Mouse (Mus musculus) stomach, embryonic 16.5 days (tissue): Measurements from ENCODE around the gene Rtkn. TPM values are rescaled to one million over a fixed set of nuclear protein-coding genes. Genes with fewer than 3 reads are reported as not detected.
"Not testable (repeated sequence)": the region's sequence is repeated elsewhere in the genome, so short reads cannot be mapped to it uniquely, and the experiment has no call there.

ENCODE experiments used
- ATAC-seq: fragments of 200-750 bp; cut with Nextera tagmentation; 2 replicates; pipeline ENCODE4 v1.8.0; 2017; ENCODE audit warnings: moderate number of reproducible peaks, moderate TSS enrichment; ENCODE audit not compliant: insufficient read depth, low FRiP score
- H3K27ac ChIP-seq: fragments of 300-500 bp; sonication (generic); 2 replicates; pipeline ENCODE4 v1.5.1; 2014; ENCODE audit warnings: low read length
- H3K27me3 ChIP-seq: fragments of 300-500 bp; sonication (generic); 2 replicates; pipeline ENCODE4 v1.6.1; 2014; ENCODE audit warnings: low read length, control low read depth, mixed read lengths; ENCODE audit not compliant: control insufficient read depth, insufficient read depth
- H3K36me3 ChIP-seq: fragments of 300-500 bp; sonication (generic); 2 replicates; pipeline ENCODE4 v1.6.1; 2014; ENCODE audit warnings: low read length; ENCODE audit not compliant: control insufficient read depth, insufficient read depth
- H3K4me1 ChIP-seq: fragments of 300-500 bp; sonication (generic); 2 replicates; pipeline ENCODE4 v1.6.1; 2014; ENCODE audit warnings: low read length, control low read depth, mixed read lengths; ENCODE audit not compliant: control insufficient read depth, insufficient read depth
- H3K4me2 ChIP-seq: fragments of 300-500 bp; sonication (generic); 2 replicates; pipeline ENCODE4 v1.6.1; 2014; ENCODE audit warnings: low read depth, low read length, mixed read lengths
- H3K4me3 ChIP-seq: fragments of 300-500 bp; sonication (generic); replicated peaks from 2 replicates; pipeline ENCODE4 v1.5.1; 2014; ENCODE audit warnings: mild to moderate bottlenecking, low read length
- H3K9ac ChIP-seq: fragments of 300-500 bp; sonication (generic); 2 replicates; pipeline ENCODE4 v1.6.1; 2014; ENCODE audit warnings: low read length
- H3K9me3 ChIP-seq: fragments of 300-500 bp; sonication (generic); replicated peaks from 2 replicates; pipeline ENCODE4 v1.6.1; 2016; ENCODE audit warnings: low read length, control low read depth; ENCODE audit not compliant: control insufficient read depth
- WGBS: fragments of 180-500 bp; shearing (Covaris S2); extraction: QIAGEN DNeasy Blood & Tissue Kit; methylation state at CpG from one replicate; pipeline ENCODE4 v1.1.7; 2014; 5-methylcytosine and 5-hydroxymethylcytosine counted together
- polyA plus RNA-seq: library from polyadenylated mRNA; unstranded; fragments of >200 nt; fragmentation: Nextera tagmentation; extraction: Ambion mirVana; gene quantifications from 2 replicates; pipeline ENCODE4 v1.2.1, GENCODE M21; 2015

Rtkn gene
- polyA plus RNA-seq, 1 experiment from 2014 or later = 39.7 TPM

GRCm38 (mm10) chr6:83145209-83145608 lies 9.9 kb downstream of the Rtkn start:
- Histone ChIP-seq H3K4me3 (no peak overlapping the region), H3K27ac (no peak overlapping the region), H3K9ac (no peak overlapping the region), H3K4me2 (no peak overlapping the region), H3K27me3 (no peaks in the 10 kb centered on the region), H3K4me1 (peaks cover 13% of the 10 kb centered on the region), H3K36me3 (0 out of 2 replicates have a peak, but pooled peaks cover 4% of the 10 kb centered on the region), H3K9me3 (no peaks in the 10 kb centered on the region)
- ATAC-seq = no peak
- WGBS = 41% methylated on average over 2 of the region's 2 CpGs

GRCm38 (mm10) chr6:83145805-83146204 lies 10.5 kb downstream of the Rtkn start:
- ATAC-seq = no peak
- Histone ChIP-seq H3K36me3 (0 out of 2 replicates have a peak, but pooled peaks cover 4% of the 10 kb centered on the region), H3K27me3 (no peaks in the 10 kb centered on the region), H3K9me3 (no peaks in the 10 kb centered on the region), H3K4me2 (no peak overlapping the region), H3K9ac (0 out of 2 replicates have a peak overlapping the region, but pooled peaks have one; percentile 25), H3K4me3 (no peak overlapping the region), H3K27ac (peak overlapping the region; percentile 21; the same call in 1 of the 2 replicates), H3K4me1 (peaks cover 13% of the 10 kb centered on the region)
- 62% methylated on average over 9 of the region's 9 CpGs for WGBS

- Histone ChIP-seq H3K9me3 (no peaks in the 10 kb centered on the region), H3K36me3 (0 out of 2 replicates have a peak, but pooled peaks cover 4% of the 10 kb centered on the region), H3K4me3 (no peak overlapping the region), H3K27me3 (no peaks in the 10 kb centered on the region), H3K4me1 (peaks cover 5% of the 10 kb centered on the region; the same call in 1 of the 2 replicates), H3K9ac (no peak overlapping the region), H3K27ac (no peak overlapping the region), H3K4me2 (no peak overlapping the region)
- no peak for ATAC-seq
- WGBS = 56% methylated on average over 7 of the region's 7 CpGs
Measured at GRCm38 (mm10) chr6:83147280-83147679, 12.0 kb downstream of the Rtkn start.

GRCm38 (mm10) chr6:83151721-83152120 lies 16.5 kb downstream of the Rtkn start:
- no peak overlapping the region for H3K4me3 ChIP-seq
- WGBS = 39% methylated on average over 8 of the region's 8 CpGs
- 0 out of 2 replicates have a peak, but pooled peaks cover 4% of the 10 kb centered on the region for H3K36me3 ChIP-seq
- H3K4me1 ChIP-seq = peaks cover 9% of the 10 kb centered on the region; the same call in 1 of the 2 replicates
- no peak overlapping the region for H3K9ac ChIP-seq
- ATAC-seq = no peak
- H3K27me3 ChIP-seq = 0 out of 2 replicates have a peak, but pooled peaks cover 4% of the 10 kb centered on the region
- no peak overlapping the region for H3K27ac ChIP-seq
- no peak overlapping the region for H3K4me2 ChIP-seq
- no peaks in the 10 kb centered on the region for H3K9me3 ChIP-seq

- H3K36me3 ChIP-seq = no peaks in the 10 kb centered on the region
- H3K4me3 ChIP-seq = no peak overlapping the region
- H3K9me3 ChIP-seq = no peaks in the 10 kb centered on the region
- H3K27ac ChIP-seq = no peak overlapping the region
- H3K4me1 ChIP-seq = peaks cover 9% of the 10 kb centered on the region; the same call in 1 of the 2 replicates
- 84% methylated on average over 12 of the region's 12 CpGs for WGBS
- no peak overlapping the region for H3K9ac ChIP-seq
- no peak for ATAC-seq
- 0 out of 2 replicates have a peak, but pooled peaks cover 4% of the 10 kb centered on the region for H3K27me3 ChIP-seq
- H3K4me2 ChIP-seq = no peak overlapping the region
Measured at GRCm38 (mm10) chr6:83153038-83153437, 17.8 kb downstream of the Rtkn start.

- no peak for ATAC-seq
- no peak overlapping the region for H3K9ac ChIP-seq
Measured at GRCm38 (mm10) chr6:83153485-83153884, 18.2 kb downstream of the Rtkn start.

GRCm38 (mm10) chr6:83155552-83156238 lies 20.4 kb downstream of the Rtkn start:
- Histone ChIP-seq H3K27ac (no peak overlapping the region), H3K4me2 (peak overlapping the region; percentile 96), H3K36me3 (no peaks in the 10 kb centered on the region), H3K4me3 (peak overlapping the region; percentile 61), H3K4me1 (peaks cover 9% of the 10 kb centered on the region; the same call in 1 of the 2 replicates), H3K9ac (peak overlapping the region; percentile 71), H3K27me3 (peaks cover 6% of the 10 kb centered on the region), H3K9me3 (no peaks in the 10 kb centered on the region)
- no peak; the same call in 1 of the 2 replicates for ATAC-seq
- WGBS = 7% methylated on average over 23 of the region's 23 CpGs

More at GRCm38 (mm10) chr6:83153485-83153884, 18.2 kb downstream of the Rtkn start:
- Histone ChIP-seq H3K9me3 (no peaks in the 10 kb centered on the region), H3K4me2 (no peak overlapping the region), H3K4me1 (peaks cover 9% of the 10 kb centered on the region; the same call in 1 of the 2 replicates), H3K4me3 (no peak overlapping the region), H3K27me3 (0 out of 2 replicates have a peak, but pooled peaks cover 4% of the 10 kb centered on the region), H3K36me3 (no peaks in the 10 kb centered on the region), H3K27ac (no peak overlapping the region)
- WGBS = 73% methylated on average over 5 of the region's 5 CpGs

GRCm38 (mm10) chr6:83156259-83156684 lies 21.0 kb downstream of the Rtkn start, which contains the start of the genes Wdr54 and 1700003E16Rik:
Wdr54 (minus strand) TSS chr6:83156397.
1700003E16Rik (plus strand) TSS chr6:83156404.
- Histone ChIP-seq H3K27me3 (peaks cover 12% of the 10 kb centered on the region), H3K9me3 (no peaks in the 10 kb centered on the region), H3K27ac (no peak within 1 kb of the TSS), H3K4me2 (peak within 1 kb of the TSS; percentile 96), H3K4me3 (peak within 1 kb of the TSS; percentile 61), H3K9ac (peak within 1 kb of the TSS; percentile 71), H3K4me1 (peaks cover 9% of the 10 kb centered on the region; the same call in 1 of the 2 replicates), H3K36me3 (no peaks in the 10 kb centered on the region)
- 1% methylated on average over 32 of the region's 32 CpGs for whole genome bisulfite sequencing
- peak; percentile 71; the same call in 1 of the 2 replicates for ATAC-seq

- H3K4me3 ChIP-seq, H3K27ac ChIP-seq, H3K36me3 ChIP-seq, H3K4me2 ChIP-seq, H3K9ac ChIP-seq, ATAC-seq, H3K9me3 ChIP-seq: not testable (repeated sequence)
- peaks cover 23% of the 10 kb centered on the region for H3K4me1 ChIP-seq
- peaks cover 26% of the 10 kb centered on the region for H3K27me3 ChIP-seq
- 24% methylated on average over 3 of the region's 3 CpGs for WGBS
Measured at GRCm38 (mm10) chr6:83159456-83159855, 24.2 kb downstream of the Rtkn start.
